Mouse (Mus musculus) stomach, embryonic 14.5 days (tissue): ENCODE data around the gene Spns3. TPM values are rescaled to one million over a fixed set of nuclear protein-coding genes. Genes with fewer than 3 reads are reported as not detected.

ENCODE experiments used
- ATAC-seq: fragments of 200-750 bp; cut with Nextera tagmentation; 2 replicates; pipeline ENCODE4 v1.8.0; 2017; ENCODE audit warnings: low read depth, moderate TSS enrichment; ENCODE audit not compliant: insufficient number of reproducible peaks, insufficient read depth, low FRiP score
- H3K27ac ChIP-seq: fragments of 300-500 bp; sonication (generic); 2 replicates; pipeline ENCODE4 v1.5.1; 2014; ENCODE audit warnings: mild to moderate bottlenecking, low read length, moderate library complexity, mixed read lengths
- H3K27me3 ChIP-seq: fragments of 300-500 bp; sonication (generic); 2 replicates; pipeline ENCODE4 v1.6.1; 2014; ENCODE audit warnings: low read length, control low read depth, mixed read lengths; ENCODE audit not compliant: control insufficient read depth, insufficient read depth
- H3K36me3 ChIP-seq: fragments of 300-500 bp; sonication (generic); 2 replicates; pipeline ENCODE4 v1.6.1; 2014; ENCODE audit warnings: mild to moderate bottlenecking, control low read depth, low read length, moderate library complexity, mixed read lengths; ENCODE audit not compliant: control insufficient read depth, insufficient read depth
- H3K4me1 ChIP-seq: fragments of 300-500 bp; sonication (generic); 2 replicates; pipeline ENCODE4 v1.6.1; 2014; ENCODE audit warnings: low read length, control low read depth, mixed read lengths; ENCODE audit not compliant: control insufficient read depth, insufficient read depth
- H3K4me2 ChIP-seq: fragments of 300-500 bp; sonication (generic); replicated peaks from 2 replicates; pipeline ENCODE4 v1.6.1; 2014; ENCODE audit warnings: low read depth, low read length, control low read depth
- H3K4me3 ChIP-seq: fragments of 300-500 bp; sonication (generic); 2 replicates; pipeline ENCODE4 v1.5.1; 2014; ENCODE audit warnings: low read depth, low read length, control low read depth
- H3K9ac ChIP-seq: fragments of 300-500 bp; sonication (generic); replicated peaks from 2 replicates; pipeline ENCODE4 v1.6.1; 2014; ENCODE audit warnings: low read depth, mild to moderate bottlenecking, control low read depth, low read length, moderate library complexity, mixed read lengths
- H3K9me3 ChIP-seq: fragments of 300-500 bp; sonication (generic); 2 replicates; pipeline ENCODE4 v1.6.1; 2016; ENCODE audit warnings: low read depth, low read length, control low read depth; ENCODE audit not compliant: control insufficient read depth
- WGBS: fragments of 180-500 bp; shearing (Covaris S2); extraction: QIAGEN DNeasy Blood & Tissue Kit; methylation state at CpG from one replicate; pipeline ENCODE4 v1.1.7; 2014; 5-methylcytosine and 5-hydroxymethylcytosine counted together
- polyA plus RNA-seq: library from polyadenylated mRNA; unstranded; fragments of >200 nt; fragmentation: Nextera tagmentation; extraction: Ambion mirVana; gene quantifications from 2 replicates; pipeline ENCODE4 v1.2.1, GENCODE M21; 2014

Spns3 gene
- polyA plus RNA-seq, 1 experiment from 2014 or later = not detected

DNA sequence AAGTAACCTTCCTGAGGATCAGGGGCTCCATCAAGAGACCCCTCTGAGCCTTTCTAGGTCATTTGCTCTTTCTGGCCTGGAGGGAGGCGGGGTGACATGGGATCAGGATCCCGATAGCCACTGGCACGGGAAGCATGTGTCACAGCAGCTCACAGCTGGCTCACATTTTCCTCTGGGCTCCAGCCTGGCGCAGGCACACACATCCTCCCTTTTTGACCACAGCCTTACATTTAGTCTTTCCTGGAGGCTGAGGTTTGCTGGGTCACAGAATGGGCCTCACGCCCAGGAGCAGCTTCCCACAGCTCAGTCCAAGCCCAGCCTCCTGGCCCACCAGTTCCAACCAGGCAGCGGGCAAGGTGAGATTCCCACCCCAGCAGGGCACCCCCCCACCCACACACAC is 72.1 kb downstream of the Spns3 start:
- 58% methylated on average over 6 of the region's 6 CpGs for WGBS
- H3K27ac ChIP-seq = no peak overlapping the region
- H3K9me3 ChIP-seq = no peaks in the 10 kb centered on the region
- ATAC-seq = no peak
- H3K36me3 ChIP-seq = no peaks in the 10 kb centered on the region
- H3K4me1 ChIP-seq = 0 out of 2 replicates have a peak, but pooled peaks cover 10% of the 10 kb centered on the region
- no peaks in the 10 kb centered on the region for H3K27me3 ChIP-seq
- H3K4me3 ChIP-seq = no peak overlapping the region
- no peak overlapping the region for H3K9ac ChIP-seq
- no peak overlapping the region for H3K4me2 ChIP-seq

DNA sequence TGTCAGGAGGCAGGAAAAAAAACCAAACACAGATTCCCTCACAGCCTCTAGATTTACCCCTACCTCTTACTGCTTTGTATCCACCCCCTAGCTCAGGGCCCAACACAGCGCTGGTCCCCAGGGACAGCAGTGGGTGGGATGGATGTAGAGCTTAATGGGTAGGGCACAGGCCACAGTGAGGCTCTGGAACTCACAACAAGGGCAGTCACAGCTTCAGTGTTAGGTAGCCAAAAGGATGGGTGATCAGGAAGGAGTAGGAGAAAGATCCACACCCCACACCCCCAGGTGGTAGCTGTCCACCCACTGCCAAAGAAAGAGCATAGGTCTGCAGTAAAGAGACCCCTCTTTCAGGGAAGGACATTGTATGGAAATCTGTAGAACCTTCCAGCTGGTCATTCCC is 72.7 kb downstream of the Spns3 start:
- Histone ChIP-seq H3K4me2 (no peak overlapping the region), H3K4me3 (no peak overlapping the region), H3K9ac (no peak overlapping the region), H3K9me3 (no peaks in the 10 kb centered on the region), H3K27me3 (no peaks in the 10 kb centered on the region), H3K4me1 (0 out of 2 replicates have a peak, but pooled peaks cover 10% of the 10 kb centered on the region), H3K36me3 (no peaks in the 10 kb centered on the region), H3K27ac (no peak overlapping the region)
- no peak for ATAC-seq
- 88% methylated on average over 1 of the region's 1 CpGs for WGBS

DNA sequence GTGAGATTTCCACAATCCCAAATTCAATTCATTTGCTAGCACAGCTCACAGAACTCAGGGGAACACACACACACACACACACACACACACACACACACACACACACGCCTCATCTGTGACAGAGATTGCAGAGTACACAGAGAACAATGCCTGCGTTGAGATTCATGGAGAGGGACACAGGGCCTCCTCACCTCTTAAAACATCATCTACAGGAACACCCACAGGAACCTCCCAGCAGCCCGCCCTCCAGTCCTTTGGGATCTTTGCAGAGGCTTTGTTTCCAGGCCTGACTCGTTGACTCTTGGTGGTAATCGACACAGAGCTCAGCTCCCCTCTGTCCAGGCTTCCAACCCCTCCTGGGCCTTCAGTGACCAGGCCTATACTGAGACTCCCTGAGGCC is 73.1 kb downstream of the Spns3 start:
- Histone ChIP-seq H3K27ac (no peak overlapping the region), H3K4me3 (no peak overlapping the region), H3K9me3 (no peaks in the 10 kb centered on the region), H3K27me3 (no peaks in the 10 kb centered on the region), H3K36me3 (no peaks in the 10 kb centered on the region), H3K4me1 (0 out of 2 replicates have a peak, but pooled peaks cover 10% of the 10 kb centered on the region), H3K9ac (no peak overlapping the region), H3K4me2 (no peak overlapping the region)
- 35% methylated on average over 5 of the region's 5 CpGs for WGBS
- no peak for ATAC-seq

DNA sequence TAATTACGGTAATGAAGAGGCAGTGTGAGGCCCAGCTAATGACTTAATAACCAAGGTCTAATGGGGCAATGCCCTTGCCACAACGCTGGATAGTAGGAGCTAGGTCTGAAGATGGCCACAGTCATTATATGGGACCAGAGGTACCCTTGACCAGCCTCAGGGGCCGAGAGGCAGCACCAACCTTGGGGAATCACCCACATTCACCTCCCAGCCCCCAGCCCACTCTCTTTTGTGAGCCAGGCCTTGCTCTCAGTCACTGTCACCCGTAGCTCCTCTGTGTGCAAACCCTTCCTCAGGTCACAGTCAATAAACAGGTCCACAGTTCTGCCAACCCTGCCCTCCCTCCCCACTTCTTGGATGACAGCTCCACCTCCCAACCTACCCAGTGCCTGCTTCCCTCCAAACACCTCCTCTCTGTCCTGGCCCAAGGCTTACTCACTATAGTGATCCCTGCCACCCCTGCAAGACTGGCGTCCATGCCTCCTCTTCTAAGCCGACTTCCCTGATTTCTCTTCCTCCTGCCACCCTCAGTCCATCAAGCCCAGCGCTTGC is 74.2 kb downstream of the Spns3 start:
- ATAC-seq = no peak
- 0 out of 2 replicates have a peak, but pooled peaks cover 10% of the 10 kb centered on the region for H3K4me1 ChIP-seq
- H3K9ac ChIP-seq = no peak overlapping the region
- H3K27ac ChIP-seq = no peak overlapping the region
- no peak overlapping the region for H3K4me3 ChIP-seq
- H3K27me3 ChIP-seq = no peaks in the 10 kb centered on the region
- 76% methylated on average over 7 of the region's 7 CpGs for WGBS
- H3K9me3 ChIP-seq = no peaks in the 10 kb centered on the region
- H3K4me2 ChIP-seq = no peak overlapping the region
- H3K36me3 ChIP-seq = no peaks in the 10 kb centered on the region

DNA sequence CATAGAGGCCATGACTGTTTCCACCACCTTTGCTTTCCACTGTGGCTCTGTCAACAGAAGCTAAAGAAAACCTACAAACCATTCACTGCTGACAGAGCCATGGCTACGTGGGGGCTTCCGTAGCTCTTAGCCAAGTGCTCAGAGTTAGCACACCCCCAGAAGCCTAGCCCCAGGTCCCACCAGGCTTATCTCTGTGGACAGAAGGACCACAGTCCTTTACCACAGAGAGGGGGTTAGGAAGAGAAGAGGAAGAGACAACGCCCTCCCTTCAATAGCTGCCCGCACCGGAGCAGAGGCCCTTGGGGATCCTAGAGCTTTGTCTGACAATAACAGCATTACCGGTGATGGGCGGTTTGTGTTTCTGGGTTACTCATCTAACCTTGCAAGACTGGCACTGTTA is 74.9 kb downstream of the Spns3 start:
- WGBS = 71% methylated on average over 7 of the region's 7 CpGs
- Histone ChIP-seq H3K27ac (no peak overlapping the region), H3K4me1 (0 out of 2 replicates have a peak, but pooled peaks cover 10% of the 10 kb centered on the region), H3K9ac (no peak overlapping the region), H3K4me3 (no peak overlapping the region), H3K36me3 (no peaks in the 10 kb centered on the region), H3K27me3 (no peaks in the 10 kb centered on the region), H3K4me2 (no peak overlapping the region), H3K9me3 (no peaks in the 10 kb centered on the region)
- no peak for ATAC-seq

DNA sequence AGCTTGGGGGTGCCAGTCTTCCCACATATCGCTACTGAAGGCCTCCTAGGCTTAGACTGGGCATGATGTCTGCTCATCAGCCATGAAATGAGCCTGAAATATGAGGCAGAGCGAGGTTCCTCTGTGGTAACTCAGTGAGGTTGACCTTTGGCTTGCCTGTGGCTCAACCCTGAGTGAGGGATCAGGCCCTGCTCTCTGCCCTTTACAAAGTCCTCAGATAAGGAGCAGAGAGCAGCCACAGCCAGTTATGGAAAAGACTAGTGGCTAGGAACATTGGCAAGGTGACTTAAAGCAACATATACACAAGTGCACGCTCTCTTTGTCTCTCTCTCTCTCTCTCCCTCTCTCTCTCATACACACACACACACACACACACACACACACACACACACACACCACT is 75.4 kb downstream of the Spns3 start:
- Histone ChIP-seq H3K9ac (no peak overlapping the region), H3K4me2 (no peak overlapping the region), H3K9me3 (no peaks in the 10 kb centered on the region), H3K4me3 (no peak overlapping the region), H3K4me1 (0 out of 2 replicates have a peak, but pooled peaks cover 10% of the 10 kb centered on the region), H3K36me3 (no peaks in the 10 kb centered on the region), H3K27ac (no peak overlapping the region), H3K27me3 (no peaks in the 10 kb centered on the region)
- no peak for ATAC-seq
- WGBS = 71% methylated on average over 3 of the region's 3 CpGs

DNA sequence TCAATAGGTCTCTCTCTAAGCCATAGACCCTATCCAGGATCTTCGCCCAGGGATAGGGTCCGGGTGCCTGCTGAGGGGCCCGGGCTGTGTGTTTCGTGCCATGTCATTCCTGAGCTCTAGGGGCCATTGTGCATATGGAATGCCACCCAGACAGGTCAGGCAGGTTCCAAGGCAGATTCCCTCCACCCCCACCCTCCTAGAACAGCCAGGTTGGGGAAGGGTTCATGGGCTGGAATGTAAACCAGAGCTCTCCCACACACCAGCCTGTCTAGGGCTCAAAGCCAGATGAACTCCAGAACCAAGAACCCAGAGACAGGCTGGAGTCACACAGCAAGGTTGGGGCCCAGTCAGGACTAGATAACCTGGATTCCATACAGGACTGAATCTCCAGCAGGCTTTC is 76.8 kb downstream of the Spns3 start:
- ATAC-seq = peak; percentile 29
- WGBS = 60% methylated on average over 4 of the region's 4 CpGs

DNA sequence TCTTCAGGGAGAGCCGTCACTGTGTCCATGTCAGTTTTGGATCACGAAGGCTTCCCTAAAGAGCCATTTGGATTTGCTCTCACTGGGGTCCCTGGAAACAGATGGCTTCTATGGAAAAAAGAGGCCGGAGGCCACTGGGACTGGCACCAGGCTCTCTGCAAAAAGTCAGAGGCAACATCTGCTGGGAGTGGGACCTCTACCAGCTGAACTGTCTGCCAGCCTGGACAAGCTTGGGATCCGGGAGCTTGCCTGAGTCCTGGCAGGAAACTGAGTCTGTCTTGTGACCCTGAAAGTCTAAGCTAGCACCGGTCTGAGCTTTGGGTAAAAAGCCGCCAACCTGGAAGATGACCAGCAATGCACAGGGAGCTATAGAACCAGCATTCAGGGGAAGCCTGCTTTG is 78.9 kb downstream of the Spns3 start:
- no peaks in the 10 kb centered on the region for H3K9me3 ChIP-seq
- WGBS = 87% methylated on average over 6 of the region's 6 CpGs
- H3K4me3 ChIP-seq = no peak overlapping the region
- H3K4me1 ChIP-seq = peaks cover 20% of the 10 kb centered on the region
- H3K9ac ChIP-seq = no peak overlapping the region
- no peak overlapping the region for H3K4me2 ChIP-seq
- no peak for ATAC-seq
- no peaks in the 10 kb centered on the region for H3K27me3 ChIP-seq
- no peak overlapping the region for H3K27ac ChIP-seq
- H3K36me3 ChIP-seq = no peaks in the 10 kb centered on the region

More for the DNA sequence above, 76.8 kb downstream of the Spns3 start:
- Histone ChIP-seq H3K4me1 (peaks cover 17% of the 10 kb centered on the region; the same call in 1 of the 2 replicates), H3K27ac (peak overlapping the region; percentile 33; the same call in 1 of the 2 replicates), H3K36me3 (no peaks in the 10 kb centered on the region), H3K27me3 (no peaks in the 10 kb centered on the region), H3K9me3 (no peaks in the 10 kb centered on the region), H3K4me2 (no peak overlapping the region), H3K4me3 (no peak overlapping the region), H3K9ac (no peak overlapping the region)

DNA sequence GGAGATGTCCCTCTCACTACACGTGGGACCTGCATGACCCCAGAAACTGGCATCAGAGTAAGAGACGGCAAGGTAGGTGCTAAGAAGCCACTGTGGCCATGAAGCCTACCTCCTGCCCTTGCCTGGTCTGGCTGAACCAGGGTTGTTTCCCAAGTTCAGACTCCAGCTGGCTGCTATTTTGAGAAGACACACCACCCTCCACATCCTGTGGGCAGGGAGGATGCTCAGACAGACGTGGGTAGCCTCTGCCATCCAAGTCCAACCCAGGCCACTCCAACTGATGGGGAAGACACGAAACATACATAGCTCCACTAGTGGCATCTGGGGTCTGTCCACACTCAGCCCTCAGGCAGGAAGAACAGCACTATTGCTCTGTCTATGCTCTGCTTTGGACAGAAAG is 80.3 kb downstream of the Spns3 start:
- Histone ChIP-seq H3K36me3 (no peaks in the 10 kb centered on the region), H3K27ac (no peak overlapping the region), H3K9me3 (no peaks in the 10 kb centered on the region), H3K4me1 (peaks cover 27% of the 10 kb centered on the region), H3K4me3 (no peak overlapping the region), H3K4me2 (no peak overlapping the region), H3K27me3 (no peaks in the 10 kb centered on the region), H3K9ac (no peak overlapping the region)
- WGBS = 64% methylated on average over 4 of the region's 4 CpGs
- ATAC-seq = no peak
